17 mouse cellular contexts compared by ENCODE assay signal in the genomic region with DNA sequence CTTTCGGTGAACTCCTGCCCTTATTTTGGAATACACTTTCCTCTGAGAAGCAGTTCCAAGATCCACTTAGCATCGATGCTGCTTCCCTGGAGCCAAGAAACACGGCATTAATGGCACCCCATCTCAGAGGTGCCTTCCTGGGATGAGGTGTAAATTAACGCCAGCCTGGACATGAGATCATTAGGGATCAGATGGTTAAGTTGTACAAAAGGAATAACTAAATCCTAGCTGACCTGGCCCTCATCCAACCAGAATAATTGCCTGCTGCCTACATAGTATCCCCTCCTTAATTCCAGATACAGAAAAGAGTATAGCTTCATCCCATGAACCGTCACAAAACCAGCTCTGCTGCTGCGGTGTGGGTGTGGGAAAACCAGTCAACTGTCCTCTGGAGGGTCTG.
"Had no signal": no experiment of that assay in that cellular context is flagged by ENCODE, and none has a peak within 500 bp of the region (broad histone marks: within the 10 kb centered on the region; RNA-seq: fewer than 3 reads in every experiment).

No protein-coding gene starts in this region.

- H3K4me2 ChIP-seq: kidney, embryonic 15.5 days; limb, embryonic 12.5 days; liver, embryonic 13.5 days; midbrain, embryonic 11.5 days had no signal

- H3K27me3 ChIP-seq: kidney, embryonic 15.5 days; liver, embryonic 13.5 days had no signal

- H3K4me3 ChIP-seq: kidney, embryonic 15.5 days; left cerebral cortex, adult 2 months; limb, embryonic 12.5 days; liver, embryonic 13.5 days had no signal

- H3K27ac ChIP-seq: kidney, embryonic 15.5 days; left cerebral cortex, adult 2 months; limb, embryonic 12.5 days; liver, embryonic 13.5 days; stomach, postnatal 0 days had no signal

- H3K9ac ChIP-seq: kidney, embryonic 15.5 days; limb, embryonic 12.5 days; liver, embryonic 13.5 days had no signal

- H3K36me3 ChIP-seq: kidney, embryonic 15.5 days; limb, embryonic 12.5 days; liver, embryonic 13.5 days had no signal

- DNase-seq: kidney, postnatal 10 days; kidney, postnatal 36 days; layer of hippocampus, postnatal 36 days; liver, embryonic 13.5 days; lung, adult 2 months; lung, postnatal 14 days; lung, postnatal 4 days; midbrain, embryonic 14.5 days; right cerebral cortex, postnatal 4 days; thymus, adult 2 months; thymus, postnatal 14 days; thymus, postnatal 4 days had no signal

- H3K9me3 ChIP-seq: kidney, embryonic 15.5 days; limb, embryonic 12.5 days; liver, embryonic 13.5 days had no signal

- H3K4me1 ChIP-seq: kidney, embryonic 15.5 days; liver, embryonic 13.5 days had no signal
